Mouse (Mus musculus): ENCODE results near the gene AC129217.1.
"Not testable (repeated sequence)": the region's sequence is repeated elsewhere in the genome, so short reads cannot be mapped to it uniquely, and the experiment has no call there.

The AC129217.1 gene

GRCm38 (mm10) chr19:8830664-8831063, 1.1 kb downstream of the AC129217.1 start:
- DNase-seq (ENCODE audit: low spot score in 2 of 2) = no peak

GRCm38 (mm10) chr19:8831262-8831661, 1.7 kb downstream of the AC129217.1 start:
- DNase-seq (ENCODE audit: low spot score in 2 of 2) = no peak

GRCm38 (mm10) chr19:8832971-8833370, 3.4 kb downstream of the AC129217.1 start:
- DNase-seq (ENCODE audit: low spot score in 2 of 2) = no peak

GRCm38 (mm10) chr19:8836327-8836726, 6.8 kb downstream of the AC129217.1 start:
- not testable (repeated sequence) for DNase-seq (ENCODE audit: low spot score in 2 of 2)

- DNase-seq (ENCODE audit: low spot score in 2 of 2) = peak; percentile 85 to 87
These were observed 7.7 kb downstream of the AC129217.1 start, which contains the start of gene Bscl2 for GRCm38 (mm10) chr19:8837251-8837791. TSS of gene Bscl2 (plus strand) at chr19:8837467.

GRCm38 (mm10) chr19:8838041-8838730, 8.6 kb downstream of the AC129217.1 start:
- DNase-seq (ENCODE audit: low spot score in 2 of 2) = peak in 1 of 2 experiments; percentile 38

GRCm38 (mm10) chr19:8839103-8839907, 9.7 kb downstream of the AC129217.1 start, which contains the start of gene Gng3:
TSS of gene Gng3 (minus strand) at chr19:8839194.
- DNase-seq (ENCODE audit: low spot score in 2 of 2) = peak; percentile 75 to 86

- DNase-seq (ENCODE audit: low spot score in 2 of 2) = peak in 1 of 2 experiments; percentile 69
These were observed 10.6 kb downstream of the AC129217.1 start for GRCm38 (mm10) chr19:8839908-8840791.

- no peak for DNase-seq (ENCODE audit: low spot score in 2 of 2)
These were observed 11.4 kb downstream of the AC129217.1 start for GRCm38 (mm10) chr19:8841012-8841411.

- DNase-seq (ENCODE audit: low spot score in 2 of 2) = no peak
These were observed 13.4 kb downstream of the AC129217.1 start for GRCm38 (mm10) chr19:8842961-8843360.

GRCm38 (mm10) chr19:8844371-8845129, 15.0 kb downstream of the AC129217.1 start:
- DNase-seq (ENCODE audit: low spot score in 2 of 2) = peak in 1 of 2 experiments; percentile 74

- no peak for DNase-seq (ENCODE audit: low spot score in 2 of 2)
These were observed 18.8 kb downstream of the AC129217.1 start for GRCm38 (mm10) chr19:8848356-8848755.

GRCm38 (mm10) chr19:8850402-8850901, 20.9 kb downstream of the AC129217.1 start, which contains the start of gene Lrrn4cl:
TSS of gene Lrrn4cl (plus strand) at chr19:8850768.
- no peak for DNase-seq (ENCODE audit: low spot score in 2 of 2)

- DNase-seq (ENCODE audit: low spot score in 2 of 2) = no peak
These were observed 22.1 kb downstream of the AC129217.1 start for GRCm38 (mm10) chr19:8851639-8852038.

GRCm38 (mm10) chr19:8852236-8852928, 22.8 kb downstream of the AC129217.1 start:
- no peak for DNase-seq (ENCODE audit: low spot score in 2 of 2)

GRCm38 (mm10) chr19:8853117-8853516, 23.5 kb downstream of the AC129217.1 start:
- no peak for DNase-seq (ENCODE audit: low spot score in 2 of 2)

- no peak for DNase-seq (ENCODE audit: low spot score in 2 of 2)
These were observed 28.1 kb downstream of the AC129217.1 start for GRCm38 (mm10) chr19:8857689-8858088.

- no peak for DNase-seq (ENCODE audit: low spot score in 2 of 2)
These were observed 29.4 kb downstream of the AC129217.1 start for GRCm38 (mm10) chr19:8859018-8859417.

GRCm38 (mm10) chr19:8864265-8864664, 34.7 kb downstream of the AC129217.1 start:
- DNase-seq (ENCODE audit: low spot score in 2 of 2) = no peak

- DNase-seq (ENCODE audit: low spot score in 2 of 2) = not testable (repeated sequence)
These were observed 40.8 kb downstream of the AC129217.1 start for GRCm38 (mm10) chr19:8870381-8870780.
